Mouse (Mus musculus) liver, embryonic 14.5 days (tissue): ENCODE data around the gene Prpf40a.

Source experiments
- CTCF ChIP-seq: IDR thresholded peaks from 2 replicates; pipeline ENCODE4 v1.5.1; 2016; ENCODE audit warnings: antibody characterized with exemption, low read depth, control low read depth
- EP300 ChIP-seq: IDR thresholded peaks from 2 replicates; pipeline ENCODE4 v1.6.1; 2016; ENCODE audit warnings: antibody characterized with exemption, low read depth

GRCm38 (mm10) chr2:53131567-53131966, 59.5 kb downstream of the Prpf40a start:
- no peak for TF ChIP-seq CTCF
- TF ChIP-seq EP300, result no peak
